Mouse (Mus musculus) erythroblast, embryonic 14.5 days (primary cell): ENCODE results near the gene Pet117.

Source experiments
- GATA1 ChIP-seq: IDR thresholded peaks from 2 replicates; pipeline ENCODE4 v1.6.1; 2012; ENCODE audit warnings: low read length, inconsistent platforms, mixed read lengths
- TAL1 ChIP-seq: IDR thresholded peaks from 3 replicates; pipeline ENCODE4 v1.6.1; 2012; ENCODE audit warnings: low read length, inconsistent platforms, mixed read lengths

- no peak for TF ChIP-seq GATA1
- TF ChIP-seq TAL1, result no peak
Observed at GRCm38 (mm10) chr2:144388416-144388815, 19.6 kb downstream of the Pet117 start.
